Mouse (Mus musculus) bone marrow macrophage, adult 2 months (primary cell): ENCODE results near the gene Erich3. TPM values are rescaled to one million over a fixed set of nuclear protein-coding genes. Genes with fewer than 3 reads are reported as not detected.
A peak's percentile ranks its signal among the peaks of the same experiment; 100 is the strongest.

Experiments
- H3K27ac ChIP-seq: 2 replicates; pipeline ENCODE4 v1.5.1; 2012; ENCODE audit warnings: low read depth, low read length; ENCODE audit not compliant: insufficient read depth
- H3K4me1 ChIP-seq: 2 replicates; pipeline ENCODE4 v1.6.1; 2012; ENCODE audit warnings: low read length; ENCODE audit not compliant: control insufficient read depth, insufficient read depth
- H3K4me3 ChIP-seq: 2 replicates; pipeline ENCODE4 v1.5.1; 2012; ENCODE audit warnings: mild to moderate bottlenecking, low read length, moderate library complexity; ENCODE audit not compliant: insufficient read depth
- CTCF ChIP-seq: IDR thresholded peaks from 2 replicates; pipeline ENCODE4 v1.5.1; 2012; ENCODE audit warnings: low read depth, mild to moderate bottlenecking, low read length, moderate library complexity
- POLR2A ChIP-seq: IDR thresholded peaks from 2 replicates; pipeline ENCODE4 v1.6.1; 2012; ENCODE audit warnings: mild to moderate bottlenecking, low read depth, low read length, borderline replicate concordance
- polyA plus RNA-seq: library from polyadenylated mRNA; stranded (reverse); fragments of >200 nt; gene quantifications from 2 replicates; pipeline ENCODE4 v1.2.4, GENCODE M21; 2012; ENCODE audit not compliant: missing spikeins, insufficient read depth, insufficient read length

Gene Erich3
- polyA plus RNA-seq, 1 experiment = not detected

DNA sequence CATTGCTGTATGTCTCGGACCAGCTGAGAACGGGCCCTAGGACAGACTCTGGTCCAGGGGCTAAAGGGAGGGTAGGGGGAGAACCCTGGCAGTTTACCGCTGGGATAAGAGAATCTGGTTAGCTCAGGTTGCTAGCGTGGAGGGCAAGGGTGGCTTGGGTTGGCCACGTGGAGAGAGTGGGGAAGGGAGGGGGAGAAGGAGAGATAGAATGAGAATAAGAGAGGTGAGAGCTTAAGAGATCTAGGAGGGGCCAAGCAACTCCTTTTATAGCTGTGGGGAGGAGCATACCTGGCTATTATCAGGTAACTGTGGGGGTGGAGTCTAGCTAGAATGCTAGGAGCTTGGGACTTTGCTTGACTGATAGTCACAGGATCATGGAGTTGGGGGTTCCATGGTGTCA lies 7.4 kb downstream of the Erich3 start:
- no peak for TF ChIP-seq POLR2A
- TF ChIP-seq CTCF = no peak
- H3K4me1 ChIP-seq = no peaks in the 10 kb centered on the region
- H3K4me3 ChIP-seq = no peak overlapping the region
- H3K27ac ChIP-seq = no peak overlapping the region

DNA sequence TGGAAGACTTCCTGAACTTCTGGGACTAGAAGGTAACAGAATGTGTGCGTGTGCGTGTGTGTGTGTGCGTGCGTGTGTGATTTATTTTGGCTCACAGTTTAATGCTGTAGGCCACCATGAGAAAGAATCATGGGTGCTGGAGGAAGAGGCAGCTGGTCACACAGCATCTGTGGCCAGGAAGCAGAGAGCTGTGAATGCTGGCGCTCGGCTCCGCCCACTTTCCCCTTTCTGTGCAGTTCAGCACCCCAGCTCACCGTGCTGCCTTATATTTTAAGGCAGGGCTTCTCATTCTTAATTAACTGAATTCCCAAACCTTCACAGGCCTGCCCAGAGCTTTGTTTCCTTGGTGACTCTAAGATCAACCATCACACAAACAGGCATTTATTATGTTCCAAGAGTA lies 9.7 kb downstream of the Erich3 start:
- Histone ChIP-seq H3K4me1 (no peaks in the 10 kb centered on the region), H3K27ac (no peak overlapping the region), H3K4me3 (no peak overlapping the region)
- TF ChIP-seq POLR2A (no peak), CTCF (no peak)

DNA sequence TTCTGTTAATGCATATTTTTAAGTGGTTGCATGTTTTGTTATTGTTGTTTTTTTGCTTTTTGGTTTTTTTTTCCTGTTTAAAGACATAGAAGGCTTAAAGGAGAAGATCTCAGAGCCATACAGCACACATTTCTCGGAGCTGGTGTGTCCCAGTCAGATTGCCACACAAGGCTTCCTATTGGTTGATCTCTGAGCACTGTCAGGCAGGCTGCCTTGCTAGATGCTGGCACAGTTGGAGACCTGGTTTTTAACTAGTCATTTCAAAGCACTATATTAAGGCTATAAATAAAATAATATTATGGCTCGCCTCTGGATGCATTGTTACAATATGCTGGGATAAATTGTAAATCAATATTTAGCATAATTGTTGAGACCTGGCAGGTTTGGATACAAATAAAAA lies 18.9 kb downstream of the Erich3 start:
- no peak overlapping the region for H3K4me3 ChIP-seq
- no peak overlapping the region for H3K27ac ChIP-seq
- TF ChIP-seq POLR2A (no peak), CTCF (no peak)
- peaks cover 3% of the 10 kb centered on the region for H3K4me1 ChIP-seq

DNA sequence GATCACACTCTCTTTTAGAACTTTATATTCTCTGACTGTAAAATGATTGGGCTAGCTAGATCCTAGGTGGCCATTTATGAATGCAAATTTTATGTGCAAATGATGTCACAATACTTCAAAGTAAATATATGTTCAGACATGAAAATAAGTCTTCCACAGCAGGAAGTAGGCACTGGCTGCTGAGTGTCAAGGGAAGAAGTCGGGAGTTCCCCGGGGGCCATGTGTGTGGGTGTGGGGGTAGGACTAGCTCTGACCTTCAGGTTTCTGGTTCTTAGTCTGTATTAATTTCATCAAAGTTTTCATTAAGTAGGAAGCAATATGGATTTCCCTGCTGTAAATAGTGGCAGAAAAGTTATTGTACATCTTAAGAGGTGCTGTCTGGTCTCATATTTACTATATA lies 20.0 kb downstream of the Erich3 start:
- H3K4me3 ChIP-seq = no peak overlapping the region
- H3K27ac ChIP-seq = no peak overlapping the region
- no peak for TF ChIP-seq CTCF
- TF ChIP-seq POLR2A = no peak
- peaks cover 3% of the 10 kb centered on the region for H3K4me1 ChIP-seq

DNA sequence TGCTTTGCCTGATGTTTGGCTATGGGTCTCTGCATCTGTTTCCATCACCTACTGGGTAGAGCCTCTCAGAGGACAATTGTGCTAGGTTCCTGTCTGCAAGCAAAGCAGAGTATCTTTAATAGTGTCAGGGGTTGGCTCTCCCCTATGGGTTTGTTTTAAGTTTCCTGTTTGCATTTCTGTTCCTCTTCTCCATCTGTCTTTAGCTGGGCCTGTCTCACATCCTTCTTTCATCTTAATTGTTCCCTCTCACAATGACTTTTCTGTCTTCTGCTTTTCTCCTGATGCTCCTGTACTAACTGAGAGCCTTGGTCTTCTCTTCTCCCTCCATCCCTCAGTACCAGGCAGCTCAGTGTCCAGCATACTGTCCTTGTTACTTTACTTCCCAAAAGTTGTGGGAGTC lies 26.6 kb downstream of the Erich3 start:
- no peak for TF ChIP-seq POLR2A
- TF ChIP-seq CTCF = no peak
- H3K27ac ChIP-seq = no peak overlapping the region
- H3K4me3 ChIP-seq = no peak overlapping the region
- H3K4me1 ChIP-seq = peaks cover 37% of the 10 kb centered on the region

DNA sequence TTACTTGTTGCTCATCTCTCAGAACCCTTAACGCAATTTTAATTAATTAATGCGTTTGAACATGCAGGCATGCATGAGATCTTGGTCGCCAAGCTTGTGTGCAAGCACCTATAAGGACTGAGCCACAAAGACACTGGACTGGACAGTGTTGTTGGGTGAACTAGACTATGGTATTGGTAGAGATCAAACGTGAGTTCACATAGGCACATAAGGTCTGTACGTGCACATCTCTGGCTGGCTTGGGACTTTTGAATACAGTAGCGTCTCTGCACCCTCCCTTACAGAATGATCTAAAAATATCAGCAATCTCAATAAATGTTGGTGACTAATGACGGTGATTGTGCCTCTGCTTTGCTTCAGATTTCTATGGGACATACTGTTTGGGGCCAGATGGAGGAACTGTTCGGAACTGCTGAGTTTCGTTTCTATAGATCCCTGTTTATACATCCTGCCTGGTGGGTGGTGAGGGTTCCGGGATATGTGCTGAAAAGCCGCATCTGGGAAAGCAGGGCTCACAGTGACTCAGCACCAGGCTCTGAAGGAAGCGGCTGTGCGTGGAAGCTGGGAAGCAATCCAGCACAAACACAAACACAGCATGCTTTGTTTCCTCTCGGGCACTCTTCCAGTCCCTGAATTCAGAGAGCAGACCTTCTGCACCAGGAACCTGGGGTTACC lies 28.4 kb downstream of the Erich3 start:
- Histone ChIP-seq H3K4me1 (peaks cover 37% of the 10 kb centered on the region), H3K4me3 (peak overlapping the region; percentile 14), H3K27ac (peak overlapping the region; percentile 63)
- TF ChIP-seq POLR2A (no peak), CTCF (no peak)

DNA sequence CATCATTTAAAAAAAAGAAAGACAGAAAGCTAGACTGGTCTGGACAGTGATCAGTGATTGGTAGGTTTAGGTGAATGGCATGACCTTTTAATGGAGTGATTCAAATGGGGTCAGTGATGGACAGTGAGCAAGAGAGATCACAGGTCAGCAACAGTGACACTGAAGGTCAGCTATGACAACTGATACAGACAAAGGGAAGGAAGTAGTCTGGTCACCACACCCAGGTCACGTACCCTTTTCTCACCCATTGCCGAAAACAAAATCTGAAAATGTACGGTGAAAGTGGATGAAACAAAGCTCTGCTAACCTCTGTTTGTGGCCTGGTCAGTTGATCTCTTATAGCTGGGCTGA lies 28.9 kb downstream of the Erich3 start:
- Histone ChIP-seq H3K4me3 (peak overlapping the region; percentile 14; the same call in 1 of the 2 replicates), H3K4me1 (peaks cover 37% of the 10 kb centered on the region), H3K27ac (peak overlapping the region; percentile 63)
- no peak for TF ChIP-seq POLR2A
- no peak for TF ChIP-seq CTCF

DNA sequence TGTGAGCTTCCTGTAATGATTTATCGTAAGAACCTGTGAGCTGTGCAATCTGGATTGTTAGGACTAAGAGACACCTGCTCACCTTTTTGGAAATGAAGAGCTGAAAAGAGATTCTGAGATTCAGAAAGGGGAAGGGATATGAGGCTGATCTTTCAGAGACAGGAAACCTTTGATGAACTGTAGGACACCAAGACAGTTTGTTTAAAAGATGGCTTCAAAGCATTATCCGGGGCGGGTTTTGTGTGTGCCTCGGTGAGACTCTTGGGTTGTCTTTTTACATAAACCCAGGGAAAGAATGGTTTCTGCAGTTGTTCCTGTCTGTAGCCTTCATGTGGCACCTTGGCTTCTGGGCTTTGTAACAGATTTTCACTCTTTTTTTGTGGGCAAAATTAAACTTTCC lies 30.2 kb downstream of the Erich3 start:
- Histone ChIP-seq H3K4me3 (no peak overlapping the region), H3K4me1 (peaks cover 37% of the 10 kb centered on the region), H3K27ac (no peak overlapping the region)
- TF ChIP-seq POLR2A (no peak), CTCF (no peak)

DNA sequence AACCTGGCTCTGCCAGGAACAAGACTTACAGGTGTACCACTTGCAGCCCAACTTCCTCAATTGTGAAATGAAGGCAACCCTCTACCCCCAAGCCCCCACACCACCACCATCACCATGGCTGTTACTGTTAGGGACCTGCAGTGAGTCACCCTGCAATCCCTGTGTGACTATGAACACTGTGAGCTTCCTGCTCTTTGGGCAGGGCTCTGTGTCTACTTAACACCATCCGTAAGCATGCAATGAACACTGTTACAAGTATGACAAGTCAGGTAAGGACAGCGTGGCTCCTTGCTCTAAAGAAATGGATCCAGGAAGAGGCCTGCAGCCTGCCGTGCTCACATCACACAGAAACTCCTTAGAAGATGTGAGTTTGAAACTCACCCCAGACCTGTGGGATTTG lies 33.0 kb downstream of the Erich3 start:
- H3K27ac ChIP-seq = no peak overlapping the region
- H3K4me3 ChIP-seq = no peak overlapping the region
- TF ChIP-seq CTCF (no peak), POLR2A (no peak)
- peaks cover 33% of the 10 kb centered on the region for H3K4me1 ChIP-seq

DNA sequence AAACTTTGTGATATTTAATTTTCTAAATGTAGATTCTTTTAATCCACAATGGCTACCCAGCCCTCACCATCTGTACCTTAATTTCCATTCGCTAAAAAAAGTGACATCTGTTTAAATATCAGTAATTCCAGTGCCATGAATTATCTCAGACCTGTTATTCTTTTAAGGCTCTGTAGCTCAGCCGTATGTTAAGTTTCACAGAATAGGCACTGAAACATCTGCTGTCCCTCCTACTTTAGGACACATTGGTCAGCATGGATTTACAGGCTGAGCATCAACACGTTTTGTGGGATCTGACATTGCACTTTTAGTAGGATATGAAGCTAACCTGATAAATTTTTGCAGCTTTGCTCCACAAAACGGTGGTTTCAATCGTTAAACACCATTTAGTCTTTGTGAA lies 35.2 kb downstream of the Erich3 start:
- TF ChIP-seq POLR2A (no peak), CTCF (no peak)
- no peak overlapping the region for H3K4me3 ChIP-seq

More for the DNA sequence above, 35.2 kb downstream of the Erich3 start:
- no peak overlapping the region for H3K27ac ChIP-seq
- H3K4me1 ChIP-seq = peaks cover 15% of the 10 kb centered on the region
